Mouse (Mus musculus) midbrain, embryonic 12.5 days (tissue): ENCODE measurements around the gene Ly9. TPM values are rescaled to one million over a fixed set of nuclear protein-coding genes. Genes with fewer than 3 reads are reported as not detected.
A peak's percentile ranks its signal among the peaks of the same experiment; 100 is the strongest.

Experiments used
- ATAC-seq: fragments of 200-750 bp; cut with Nextera tagmentation; 2 replicates; pipeline ENCODE4 v1.8.0; 2017; ENCODE audit warnings: low read depth, moderate TSS enrichment, moderate library complexity; ENCODE audit not compliant: low FRiP score
- H3K27ac ChIP-seq: fragments of 300-500 bp; sonication (generic); replicated peaks from 2 replicates; pipeline ENCODE4 v1.5.1; 2016; ENCODE audit warnings: mild to moderate bottlenecking
- H3K27me3 ChIP-seq: fragments of 300-500 bp; sonication (generic); 2 replicates; pipeline ENCODE4 v1.6.1; 2016; ENCODE audit warnings: mild to moderate bottlenecking
- H3K36me3 ChIP-seq: fragments of 300-500 bp; sonication (generic); 2 replicates; pipeline ENCODE4 v1.6.1; 2016
- H3K4me1 ChIP-seq: fragments of 300-500 bp; sonication (generic); 2 replicates; pipeline ENCODE4 v1.6.1; 2016
- H3K4me2 ChIP-seq: fragments of 300-500 bp; sonication (generic); replicated peaks from 2 replicates; pipeline ENCODE4 v1.6.1; 2016; ENCODE audit warnings: mild to moderate bottlenecking, moderate library complexity
- H3K4me3 ChIP-seq: fragments of 300-500 bp; sonication (generic); 2 replicates; pipeline ENCODE4 v1.5.1; 2016; ENCODE audit warnings: mild to moderate bottlenecking
- H3K9ac ChIP-seq: fragments of 300-500 bp; sonication (generic); replicated peaks from 2 replicates; pipeline ENCODE4 v1.6.1; 2016; ENCODE audit warnings: mild to moderate bottlenecking, moderate library complexity
- H3K9me3 ChIP-seq: fragments of 300-500 bp; sonication (generic); 2 replicates; pipeline ENCODE4 v1.6.1; 2016; ENCODE audit warnings: mild to moderate bottlenecking
- WGBS: fragments of 180-500 bp; shearing (Covaris S2); methylation state at CpG from one replicate; pipeline ENCODE4 v1.1.7; 2016; 5-methylcytosine and 5-hydroxymethylcytosine counted together
- polyA plus RNA-seq: library from polyadenylated mRNA; unstranded; fragments of >200 nt; fragmentation: Nextera tagmentation; extraction: Ambion mirVana; gene quantifications from 2 replicates; pipeline ENCODE4 v1.2.1, GENCODE M21; 2016

The Ly9 gene
- polyA plus RNA-seq, 1 experiment from 2014 or later = not detected

- Histone ChIP-seq H3K4me1 (no peaks in the 10 kb centered on the region), H3K4me2 (no peak overlapping the region), H3K9me3 (no peaks in the 10 kb centered on the region), H3K4me3 (no peak overlapping the region), H3K9ac (no peak overlapping the region), H3K27ac (no peak overlapping the region), H3K27me3 (no peaks in the 10 kb centered on the region), H3K36me3 (no peaks in the 10 kb centered on the region)
- no peak for ATAC-seq
- 58% methylated on average over 2 of the region's 2 CpGs for WGBS
Observed at GRCm38 (mm10) chr1:171568436-171568835, 38.8 kb downstream of the Ly9 start.

- 27% methylated on average over 8 of the region's 8 CpGs for WGBS
- H3K27me3 ChIP-seq = no peaks in the 10 kb centered on the region
- no peak for ATAC-seq
- no peak overlapping the region for H3K9ac ChIP-seq
- H3K4me1 ChIP-seq = no peaks in the 10 kb centered on the region
- no peak overlapping the region for H3K4me3 ChIP-seq
- H3K9me3 ChIP-seq = no peaks in the 10 kb centered on the region
- no peak overlapping the region for H3K4me2 ChIP-seq
- H3K36me3 ChIP-seq = no peaks in the 10 kb centered on the region
- no peak overlapping the region for H3K27ac ChIP-seq
Observed at GRCm38 (mm10) chr1:171566777-171567176, 40.4 kb downstream of the Ly9 start.

GRCm38 (mm10) chr1:171565888-171566287 is 41.3 kb downstream of the Ly9 start:
- H3K4me2 ChIP-seq = no peak overlapping the region
- H3K27ac ChIP-seq = no peak overlapping the region
- H3K27me3 ChIP-seq = no peaks in the 10 kb centered on the region
- 82% methylated on average over 4 of the region's 4 CpGs for WGBS
- H3K36me3 ChIP-seq = no peaks in the 10 kb centered on the region
- H3K9ac ChIP-seq = no peak overlapping the region
- no peak for ATAC-seq
- H3K4me3 ChIP-seq = no peak overlapping the region
- no peaks in the 10 kb centered on the region for H3K4me1 ChIP-seq
- no peaks in the 10 kb centered on the region for H3K9me3 ChIP-seq

GRCm38 (mm10) chr1:171564247-171564646 is 43.0 kb downstream of the Ly9 start:
- Histone ChIP-seq H3K27me3 (no peaks in the 10 kb centered on the region), H3K27ac (no peak overlapping the region), H3K9me3 (no peaks in the 10 kb centered on the region), H3K9ac (no peak overlapping the region), H3K4me2 (no peak overlapping the region), H3K36me3 (no peaks in the 10 kb centered on the region), H3K4me1 (no peaks in the 10 kb centered on the region), H3K4me3 (no peak overlapping the region)
- peak; percentile 25; the same call in 1 of the 2 replicates for ATAC-seq
- 62% methylated on average over 3 of the region's 3 CpGs for WGBS

- Histone ChIP-seq H3K4me3 (no peak overlapping the region), H3K27me3 (no peaks in the 10 kb centered on the region), H3K27ac (no peak overlapping the region), H3K9ac (no peak overlapping the region), H3K4me1 (no peaks in the 10 kb centered on the region), H3K9me3 (no peaks in the 10 kb centered on the region), H3K4me2 (no peak overlapping the region), H3K36me3 (no peaks in the 10 kb centered on the region)
- 76% methylated on average over 2 of the region's 2 CpGs for WGBS
- ATAC-seq = no peak
Observed at GRCm38 (mm10) chr1:171563042-171563441, 44.2 kb downstream of the Ly9 start.

- H3K9me3 ChIP-seq = no peaks in the 10 kb centered on the region
Observed at GRCm38 (mm10) chr1:171561639-171562225, 45.5 kb downstream of the Ly9 start.

GRCm38 (mm10) chr1:171561200-171561599 is 46.0 kb downstream of the Ly9 start:
- H3K9me3 ChIP-seq = no peaks in the 10 kb centered on the region
- no peak for ATAC-seq
- no peaks in the 10 kb centered on the region for H3K27me3 ChIP-seq
- no peak overlapping the region for H3K9ac ChIP-seq
- no peaks in the 10 kb centered on the region for H3K36me3 ChIP-seq
- no peak overlapping the region for H3K4me2 ChIP-seq
- 94% methylated on average over 1 of the region's 1 CpGs for WGBS
- no peak overlapping the region for H3K4me3 ChIP-seq
- no peaks in the 10 kb centered on the region for H3K4me1 ChIP-seq
- H3K27ac ChIP-seq = no peak overlapping the region

More at GRCm38 (mm10) chr1:171561639-171562225, 45.5 kb downstream of the Ly9 start:
- Histone ChIP-seq H3K9ac (no peak overlapping the region), H3K27ac (no peak overlapping the region), H3K36me3 (no peaks in the 10 kb centered on the region), H3K27me3 (no peaks in the 10 kb centered on the region), H3K4me1 (no peaks in the 10 kb centered on the region), H3K4me3 (no peak overlapping the region), H3K4me2 (no peak overlapping the region)
- 78% methylated on average over 7 of the region's 11 CpGs for WGBS
- no peak for ATAC-seq

- H3K9me3 ChIP-seq = no peaks in the 10 kb centered on the region
- H3K9ac ChIP-seq = no peak overlapping the region
- 89% methylated on average over 2 of the region's 2 CpGs for WGBS
- H3K27me3 ChIP-seq = no peaks in the 10 kb centered on the region
- H3K27ac ChIP-seq = no peak overlapping the region
- no peak overlapping the region for H3K4me3 ChIP-seq
- ATAC-seq = no peak
- no peaks in the 10 kb centered on the region for H3K4me1 ChIP-seq
- H3K36me3 ChIP-seq = no peaks in the 10 kb centered on the region
- no peak overlapping the region for H3K4me2 ChIP-seq
Observed at GRCm38 (mm10) chr1:171560262-171560661, 46.9 kb downstream of the Ly9 start.

GRCm38 (mm10) chr1:171558898-171559297 is 48.3 kb downstream of the Ly9 start, which contains the start of gene Cd244a:
Cd244a (plus strand) TSS chr1:171559193.
- Histone ChIP-seq H3K27me3 (no peaks in the 10 kb centered on the region), H3K27ac (no peak within 1 kb of the TSS), H3K9ac (no peak within 1 kb of the TSS), H3K36me3 (no peaks in the 10 kb centered on the region), H3K4me3 (no peak within 1 kb of the TSS), H3K4me1 (no peaks in the 10 kb centered on the region), H3K9me3 (no peaks in the 10 kb centered on the region), H3K4me2 (no peak within 1 kb of the TSS)
- ATAC-seq = no peak
- 85% methylated on average over 4 of the region's 4 CpGs for WGBS

GRCm38 (mm10) chr1:171558407-171558806 is 48.8 kb downstream of the Ly9 start:
- Histone ChIP-seq H3K27me3 (no peaks in the 10 kb centered on the region), H3K4me1 (no peaks in the 10 kb centered on the region), H3K36me3 (no peaks in the 10 kb centered on the region), H3K9ac (no peak overlapping the region), H3K4me2 (no peak overlapping the region), H3K4me3 (no peak overlapping the region), H3K27ac (no peak overlapping the region), H3K9me3 (no peaks in the 10 kb centered on the region)
- ATAC-seq = no peak
- 73% methylated on average over 6 of the region's 6 CpGs for WGBS

- H3K27ac ChIP-seq = no peak overlapping the region
- no peak for ATAC-seq
- H3K4me3 ChIP-seq = no peak overlapping the region
- no peaks in the 10 kb centered on the region for H3K36me3 ChIP-seq
- no peak overlapping the region for H3K4me2 ChIP-seq
- 89% methylated on average over 2 of the region's 2 CpGs for whole genome bisulfite sequencing
- no peaks in the 10 kb centered on the region for H3K4me1 ChIP-seq
- no peaks in the 10 kb centered on the region for H3K9me3 ChIP-seq
- no peak overlapping the region for H3K9ac ChIP-seq
- no peaks in the 10 kb centered on the region for H3K27me3 ChIP-seq
Observed at GRCm38 (mm10) chr1:171556366-171556765, 50.8 kb downstream of the Ly9 start.

- no peaks in the 10 kb centered on the region for H3K4me1 ChIP-seq
- H3K9me3 ChIP-seq = no peaks in the 10 kb centered on the region
- H3K27me3 ChIP-seq = no peaks in the 10 kb centered on the region
- H3K27ac ChIP-seq = no peak overlapping the region
- no peak overlapping the region for H3K4me3 ChIP-seq
- 89% methylated on average over 11 of the region's 11 CpGs for WGBS
- ATAC-seq = no peak
- H3K4me2 ChIP-seq = no peak overlapping the region
- H3K9ac ChIP-seq = no peak overlapping the region
- H3K36me3 ChIP-seq = no peaks in the 10 kb centered on the region
Observed at GRCm38 (mm10) chr1:171553359-171554341, 53.6 kb downstream of the Ly9 start.
